8 mouse cellular contexts compared by ENCODE assay signal in genomic region chr9:94727457-94727856, GRCm38 (mm10). TPM values are rescaled to one million over a fixed set of nuclear protein-coding genes. Genes with fewer than 3 reads are reported as not detected.
DNase-seq lines count a peak whose midpoint lies in the region; TF ChIP-seq lines count a peak whose summit lies in the region.

No protein-coding gene starts in this region.

- no peaks in the 10 kb centered on the region for H3K27me3 ChIP-seq in spleen, adult 2 months (ENCODE audit: control insufficient read depth, insufficient read depth, low read length)

- intact Hi-C loops in heart, postnatal 25 days (cut with DNase I), result no loop called here

- H3K36me3 ChIP-seq in spleen, adult 2 months (ENCODE audit: control insufficient read depth, insufficient read depth, low read length), result no peaks in the 10 kb centered on the region

- peak; percentile 15; the same call in 1 of the 2 replicates for TF ChIP-seq CTCF in spleen, adult 2 months (IDR thresholded peaks at IDR 0.05; ENCODE audit: extremely low read depth, insufficient read depth, insufficient read length, insufficient replicate concordance)

- peak; percentile 49 for DNase-seq in heart, adult 11 months
- no peak for DNase-seq in heart, postnatal 25 days (ENCODE audit: low spot score)
- no peak for DNase-seq in spleen, adult 2 months (ENCODE audit: low read depth in 1 of 2, low spot score in 2 of 2)
- DNase-seq in spleen, postnatal 14 days (ENCODE audit: low spot score in 2 of 2), result no peak
- peak; percentile 67 for DNase-seq in embryo, embryonic 10.5 days (ENCODE audit: low spot score)
- DNase-seq in lung, postnatal 36 days, result peak; percentile 32
- no peak for DNase-seq in ovary, adult 18-20 months (ENCODE audit: low spot score)
- DNase-seq in right cerebral cortex, adult 2 months (ENCODE audit: low spot score in 2 of 2), result no peak

- no peaks in the 10 kb centered on the region for H3K4me1 ChIP-seq in spleen, adult 2 months (ENCODE audit: control insufficient read depth, insufficient read depth, insufficient read length)

- no peak overlapping the region for H3K4me3 ChIP-seq in spleen, adult 2 months (ENCODE audit: extremely low read depth, insufficient read depth, insufficient read length)

- 41% methylated on average over 5 of the region's 5 CpGs for WGBS in spleen, adult 2 months

- TF ChIP-seq POLR2A in spleen, adult 2 months (IDR thresholded peaks at IDR 0.05; ENCODE audit: low read depth, low read length), result no peak

- no peak overlapping the region for H3K27ac ChIP-seq in spleen, adult 2 months (ENCODE audit: insufficient read depth, low read length)

RNA-seq across cellular contexts. Expression of gene Slc9a9, which starts 57.7 kb away (rescaled TPM):
- total RNA-seq in heart, postnatal 25 days (2021), result 1 to 10 TPM; 2.2 to 2.6 TPM
- 6.1 and 8.3 TPM in 2 replicates for polyA plus RNA-seq in spleen, adult 2 months (2012; rRNA removed)

Comparison
In these comparisons a context has a peak if more than half of its experiments do, and no peak if none do; other contexts are left out.
1. DNase-seq: peak in heart, adult 11 months (single experiment), embryo, embryonic 10.5 days (single experiment) and lung, postnatal 36 days (single experiment); none in heart, postnatal 25 days (single experiment), spleen, adult 2 months (0 of 2), spleen, postnatal 14 days (0 of 2), ovary, adult 18-20 months (single experiment) and right cerebral cortex, adult 2 months (0 of 2).